Mouse (Mus musculus) stomach, postnatal 0 days (tissue): ENCODE measurements at regions not wholly inside any gene's neighbourhood (a gene's known extent, or its start where the extent isn't known, plus 50 kb on each side); places are given as distances from the start of the nearest gene placed in this dataset.

Experiments
- CTCF ChIP-seq: IDR thresholded peaks from 2 replicates; pipeline ENCODE4 v1.5.1; 2016; ENCODE audit warnings: antibody characterized with exemption, low read depth, mild to moderate bottlenecking, moderate library complexity
- EP300 ChIP-seq: optimal IDR thresholded peaks from 2 replicates; pipeline ENCODE3; 2016; ENCODE audit warnings: antibody characterized with exemption

DNA sequence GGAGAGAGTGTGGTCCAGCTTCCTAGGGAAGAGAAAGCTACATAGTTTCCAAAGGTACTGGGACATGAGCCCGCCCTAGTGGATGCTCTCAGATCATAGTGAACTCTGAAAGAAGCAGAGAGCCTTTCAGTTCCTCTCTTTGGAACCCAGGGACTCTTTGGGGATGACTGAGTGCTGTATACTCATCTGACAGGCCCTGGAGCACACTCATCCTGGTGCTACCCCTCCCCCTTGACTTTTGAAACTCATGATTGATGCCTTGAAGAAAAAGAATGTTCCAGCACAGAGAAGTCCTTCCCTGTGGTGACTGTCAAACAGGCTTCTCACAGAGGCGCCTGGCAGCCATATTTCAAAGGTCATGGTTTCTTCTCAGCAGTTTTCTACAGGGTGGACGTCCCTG is 254.2 kb upstream of the Eif4g2 start:
- TF ChIP-seq CTCF: no peak
- no peak for TF ChIP-seq EP300
